In genomic region chr15:85612660-85613357, GRCm38 (mm10) we compare ENCODE assay signal across 9 mouse cellular contexts. TPM values are rescaled to one million over a fixed set of nuclear protein-coding genes. Genes with fewer than 3 reads are reported as not detected.
A peak's percentile ranks its signal among the peaks of the same experiment; 100 is the strongest.
DNase-seq lines count a peak whose midpoint lies in the region; ATAC-seq and TF ChIP-seq lines count a peak whose summit lies in the region.
"Had no signal": no experiment of that assay in that cellular context is flagged by ENCODE, and none has a peak within 500 bp of the region (broad histone marks: within the 10 kb centered on the region; RNA-seq: fewer than 3 reads in every experiment).

No protein-coding gene starts in this region.

- TF ChIP-seq POLR2A in heart, adult 2 months (IDR thresholded peaks at IDR 0.05; ENCODE audit: insufficient read depth, low read depth, low read length), result no peak
- TF ChIP-seq POLR2A in lung, adult 2 months (IDR thresholded peaks at IDR 0.05; ENCODE audit: borderline replicate concordance, extremely low read depth, low read depth, low read length), result no peak
- TF ChIP-seq POLR2A in spleen, adult 2 months (IDR thresholded peaks at IDR 0.05; ENCODE audit: low read depth, low read length), result no peak

- TF ChIP-seq CTCF in heart, adult 2 months (IDR thresholded peaks at IDR 0.05), result peak; percentile 89
- TF ChIP-seq CTCF in lung, adult 2 months (IDR thresholded peaks at IDR 0.05; ENCODE audit: insufficient read depth, low read length), result peak; percentile 63
- peak; percentile 55; the same call in 1 of the 2 replicates for TF ChIP-seq CTCF in spleen, adult 2 months (IDR thresholded peaks at IDR 0.05; ENCODE audit: extremely low read depth, insufficient read depth, insufficient read length, insufficient replicate concordance)

- H3K36me3 ChIP-seq in heart, adult 2 months (ENCODE audit: control insufficient read depth, insufficient read depth, low read length), result no peaks in the 10 kb centered on the region; the same call in 1 of the 2 replicates
- no peaks in the 10 kb centered on the region for H3K36me3 ChIP-seq in heart, embryonic 11.5 days (ENCODE audit: control insufficient read depth, insufficient read depth, low read length)
- no peaks in the 10 kb centered on the region for H3K36me3 ChIP-seq in hindbrain, embryonic 12.5 days
- no peaks in the 10 kb centered on the region for H3K36me3 ChIP-seq in spleen, adult 2 months (ENCODE audit: control insufficient read depth, insufficient read depth, low read length)
- H3K36me3 ChIP-seq: limb, embryonic 12.5 days had no signal

- H3K9me3 ChIP-seq in heart, embryonic 11.5 days (replicated peaks; ENCODE audit: control insufficient read depth, low read length), result peaks cover 4% of the 10 kb centered on the region; the same call in 1 of the 2 replicates
- no peaks in the 10 kb centered on the region for H3K9me3 ChIP-seq in hindbrain, embryonic 12.5 days (replicated peaks)

- H3K4me1 ChIP-seq in heart, adult 2 months (ENCODE audit: control insufficient read depth, insufficient read depth, low read length), result peaks cover 21% of the 10 kb centered on the region
- H3K4me1 ChIP-seq in heart, embryonic 11.5 days (ENCODE audit: control insufficient read depth, insufficient read depth, low read length), result peaks cover 9% of the 10 kb centered on the region; the same call in 1 of the 2 replicates
- peaks cover 32% of the 10 kb centered on the region for H3K4me1 ChIP-seq in hindbrain, embryonic 12.5 days
- H3K4me1 ChIP-seq in lung, adult 2 months (ENCODE audit: control insufficient read depth, insufficient read depth, low read length), result peaks cover 32% of the 10 kb centered on the region
- H3K4me1 ChIP-seq in spleen, adult 2 months (ENCODE audit: control insufficient read depth, insufficient read depth, insufficient read length), result no peaks in the 10 kb centered on the region; the same call in 1 of the 2 replicates

- DNase-seq in heart, adult 2 months, result peak; percentile 54 to 66
- peak; percentile 44 to 51 for DNase-seq in CD8-positive naive resting alpha-beta T cell, adult 2 months (ENCODE audit: low read depth in 2 of 2, low spot score in 2 of 2)
- peak; percentile 71 for DNase-seq in adrenal gland, postnatal 14 days
- no peak for DNase-seq in lung, adult 2 months
- DNase-seq in spleen, adult 2 months (ENCODE audit: low read depth in 1 of 2, low spot score in 2 of 2), result peak in 1 of 2 experiments; percentile 39

- H3K4me2 ChIP-seq in heart, embryonic 11.5 days, result no peak overlapping the region
- no peak overlapping the region for H3K4me2 ChIP-seq in hindbrain, embryonic 12.5 days (replicated peaks)
- H3K4me2 ChIP-seq: limb, embryonic 12.5 days had no signal

- intact Hi-C loops in heart, adult 2 months (cut with DNase I), result loop anchor here (1.0 to 5.0 kb wide), 3 partner anchors 96 to 254 kb away; partner anchors contain the start of gene Cdpf1

- WGBS in heart, adult 2 months, result 79% methylated on average over 8 of the region's 8 CpGs
- 69% methylated on average over 8 of the region's 8 CpGs for WGBS in heart, embryonic 11.5 days (ENCODE audit: insufficient replicate concordance)
- WGBS in hindbrain, embryonic 12.5 days, result 72% methylated on average over 8 of the region's 8 CpGs
- WGBS in lung, adult 2 months, result 74% methylated on average over 8 of the region's 8 CpGs
- 85% methylated on average over 8 of the region's 8 CpGs for WGBS in spleen, adult 2 months

- no peaks in the 10 kb centered on the region for H3K79me2 ChIP-seq in heart, adult 2 months (replicated peaks; ENCODE audit: control insufficient read depth, insufficient read depth, low read length)

- H3K4me3 ChIP-seq in heart, adult 2 months, result no peak overlapping the region
- H3K4me3 ChIP-seq in heart, embryonic 11.5 days (ENCODE audit: low read depth, low read length), result no peak overlapping the region
- no peak overlapping the region for H3K4me3 ChIP-seq in hindbrain, embryonic 12.5 days
- no peak overlapping the region for H3K4me3 ChIP-seq in lung, adult 2 months (replicated peaks; ENCODE audit: extremely low read depth, low read depth, low read length)
- no peak overlapping the region for H3K4me3 ChIP-seq in spleen, adult 2 months (ENCODE audit: extremely low read depth, insufficient read depth, insufficient read length)
- H3K4me3 ChIP-seq: limb, embryonic 12.5 days had no signal

- H3K27me3 ChIP-seq in heart, adult 2 months (ENCODE audit: control insufficient read depth, insufficient read depth, low read length), result no peaks in the 10 kb centered on the region
- H3K27me3 ChIP-seq in heart, embryonic 11.5 days (ENCODE audit: control insufficient read depth, insufficient read depth, low read length), result peaks cover 34% of the 10 kb centered on the region
- peaks cover 35% of the 10 kb centered on the region for H3K27me3 ChIP-seq in hindbrain, embryonic 12.5 days
- no peaks in the 10 kb centered on the region for H3K27me3 ChIP-seq in spleen, adult 2 months (ENCODE audit: control insufficient read depth, insufficient read depth, low read length)

- H3K27ac ChIP-seq in heart, adult 2 months, result peak overlapping the region; percentile 97
- H3K27ac ChIP-seq in heart, embryonic 11.5 days (ENCODE audit: low read depth, low read length), result no peak overlapping the region
- H3K27ac ChIP-seq in hindbrain, embryonic 12.5 days, result peak overlapping the region; percentile 82
- 0 out of 2 replicates have a peak overlapping the region, but pooled peaks have one; percentile 25 for H3K27ac ChIP-seq in spleen, adult 2 months (ENCODE audit: insufficient read depth, low read length)

- peak; percentile 68; the same call in 1 of the 2 replicates for TF ChIP-seq EP300 in heart, adult 2 months (IDR thresholded peaks at IDR 0.05; ENCODE audit: insufficient read depth, low read depth, low read length)

- no peak for ATAC-seq in heart, embryonic 11.5 days (replicated peaks; ENCODE audit: insufficient number of reproducible peaks, low FRiP score, low TSS enrichment)
- no peak for ATAC-seq in hindbrain, embryonic 12.5 days (ENCODE audit: low FRiP score)
- ATAC-seq in megakaryocyte-erythroid progenitor cell, adult 5-6 weeks (replicated peaks; ENCODE audit: low FRiP score, low TSS enrichment, poor library complexity, severe bottlenecking), result no peak

- no peak overlapping the region for H3K9ac ChIP-seq in heart, adult 2 months (ENCODE audit: low read depth, low read length)
- H3K9ac ChIP-seq in heart, embryonic 11.5 days (ENCODE audit: low read depth, low read length), result no peak overlapping the region
- H3K9ac ChIP-seq in hindbrain, embryonic 12.5 days, result no peak overlapping the region
- H3K9ac ChIP-seq: limb, embryonic 12.5 days had no signal

RNA-seq across cellular contexts. Expression of gene Wnt7b, which starts 30.5 kb away (rescaled TPM):
- total RNA-seq in heart, adult 2 months (2021), result under 1 TPM; 0.14 to 0.18 TPM
- 0.12 and 0.41 TPM in 2 replicates for polyA plus RNA-seq in heart, adult 2 months (2012; rRNA removed)
- 0.52 and 1.5 TPM in 2 replicates for polyA plus RNA-seq in heart, embryonic 11.5 days (2014; fragmentation: Nextera tagmentation; extraction: Ambion mirVana)
- total RNA-seq in adrenal gland, postnatal 14 days (2021), result 0.30 and 0.75 TPM in 2 replicates
- polyA plus RNA-seq in hindbrain, embryonic 12.5 days (2016; fragmentation: Nextera tagmentation; extraction: Ambion mirVana), result 78.3 and 79.5 TPM in 2 replicates
- polyA plus RNA-seq in lung, adult 2 months (2012; rRNA removed), result 7.0 and 13.2 TPM in 2 replicates
- 0.08 and 0.09 TPM in 2 replicates for polyA plus RNA-seq in spleen, adult 2 months (2012; rRNA removed)
- total RNA-seq in megakaryocyte-erythroid progenitor cell, adult 5-6 weeks (2014; fragmentation: Nextera tagmentation), result not detected in 2 replicates
- not detected in 2 replicates for total RNA-seq in megakaryocyte-erythroid progenitor cell, adult 5-6 weeks (2017)
